Mouse (Mus musculus): ENCODE results near the gene Mid1. TPM values are rescaled to one million over a fixed set of nuclear protein-coding genes. Genes with fewer than 3 reads are reported as not detected.

Mid1 gene
- total and polyA plus RNA-seq, 3 experiments: 0.05 to 0.83 (median 0.12) TPM

GRCm38 (mm10) chrX:169902860-169903259 lies 217.9 kb downstream of the Mid1 start:
- Histone ChIP-seq H3K4me1 (ENCODE audit: insufficient read depth, low read depth, low read length) (no peaks in the 10 kb centered on the region), H3K36me3 (replicated peaks) (no peaks in the 10 kb centered on the region), H3K9me3 (replicated peaks) (no peaks in the 10 kb centered on the region), H3K4me3 (ENCODE audit: low read depth, low read length) (no peak overlapping the region), H3K27me3 (ENCODE audit: insufficient read depth, low read length) (no peaks in the 10 kb centered on the region; the same call in 1 of the 2 replicates)
- no peak for ATAC-seq (ENCODE audit: extremely low read depth, insufficient number of reproducible peaks, low FRiP score, poor library complexity, severe bottlenecking)
- TF ChIP-seq GATA1 (IDR thresholded peaks at IDR 0.05; ENCODE audit: borderline replicate concordance, low read length): no peak
- no peak for TF ChIP-seq CTCF (IDR thresholded peaks at IDR 0.05; ENCODE audit: low read depth, low read length)
- TF ChIP-seq GATA2 (IDR thresholded peaks at IDR 0.05; ENCODE audit: borderline replicate concordance, low read depth, low read length): no peak
- TF ChIP-seq POLR2AphosphoS5 (IDR thresholded peaks at IDR 0.05; ENCODE audit: insufficient replicate concordance, low read depth, low read length): no peak
- no peak for TF ChIP-seq TAL1 (conservative IDR thresholded peaks at IDR 0.05; ENCODE audit: low read depth, low read length)
- no peak for DNase-seq (ENCODE audit: low spot score)

GRCm38 (mm10) chrX:169903656-169904055 lies 218.7 kb downstream of the Mid1 start:
- Histone ChIP-seq H3K36me3 (replicated peaks) (no peaks in the 10 kb centered on the region), H3K4me1 (ENCODE audit: insufficient read depth, low read depth, low read length) (no peaks in the 10 kb centered on the region), H3K27me3 (ENCODE audit: insufficient read depth, low read length) (no peaks in the 10 kb centered on the region; the same call in 1 of the 2 replicates), H3K9me3 (replicated peaks) (no peaks in the 10 kb centered on the region), H3K4me3 (ENCODE audit: low read depth, low read length) (no peak overlapping the region)
- TF ChIP-seq POLR2AphosphoS5 (IDR thresholded peaks at IDR 0.05; ENCODE audit: insufficient replicate concordance, low read depth, low read length): no peak
- no peak for TF ChIP-seq CTCF (IDR thresholded peaks at IDR 0.05; ENCODE audit: low read depth, low read length)
- TF ChIP-seq GATA1 (IDR thresholded peaks at IDR 0.05; ENCODE audit: borderline replicate concordance, low read length): no peak
- no peak for TF ChIP-seq TAL1 (conservative IDR thresholded peaks at IDR 0.05; ENCODE audit: low read depth, low read length)
- no peak for TF ChIP-seq GATA2 (IDR thresholded peaks at IDR 0.05; ENCODE audit: borderline replicate concordance, low read depth, low read length)
- ATAC-seq (ENCODE audit: extremely low read depth, insufficient number of reproducible peaks, low FRiP score, poor library complexity, severe bottlenecking) (no peak), DNase-seq (ENCODE audit: low spot score) (no peak)

- ATAC-seq (ENCODE audit: extremely low read depth, insufficient number of reproducible peaks, low FRiP score, poor library complexity, severe bottlenecking) (no peak), DNase-seq (ENCODE audit: low spot score) (no peak)
- TF ChIP-seq CTCF (IDR thresholded peaks at IDR 0.05; ENCODE audit: low read depth, low read length) (no peak), GATA1 (IDR thresholded peaks at IDR 0.05; ENCODE audit: borderline replicate concordance, low read length) (no peak), POLR2AphosphoS5 (IDR thresholded peaks at IDR 0.05; ENCODE audit: insufficient replicate concordance, low read depth, low read length) (no peak), TAL1 (conservative IDR thresholded peaks at IDR 0.05; ENCODE audit: low read depth, low read length) (no peak), GATA2 (IDR thresholded peaks at IDR 0.05; ENCODE audit: borderline replicate concordance, low read depth, low read length) (no peak)
- Histone ChIP-seq H3K36me3 (replicated peaks) (no peaks in the 10 kb centered on the region), H3K4me1 (ENCODE audit: insufficient read depth, low read depth, low read length) (no peaks in the 10 kb centered on the region), H3K9me3 (replicated peaks) (no peaks in the 10 kb centered on the region), H3K4me3 (ENCODE audit: low read depth, low read length) (no peak overlapping the region), H3K27me3 (ENCODE audit: insufficient read depth, low read length) (no peaks in the 10 kb centered on the region; the same call in 1 of the 2 replicates)
Measured at GRCm38 (mm10) chrX:169906054-169906508, 221.1 kb downstream of the Mid1 start.

- Histone ChIP-seq H3K9me3 (replicated peaks) (no peaks in the 10 kb centered on the region), H3K4me3 (ENCODE audit: low read depth, low read length) (no peak overlapping the region), H3K4me1 (ENCODE audit: insufficient read depth, low read depth, low read length) (no peaks in the 10 kb centered on the region), H3K36me3 (replicated peaks) (no peaks in the 10 kb centered on the region), H3K27me3 (ENCODE audit: insufficient read depth, low read length) (no peaks in the 10 kb centered on the region)
- TF ChIP-seq GATA2 (IDR thresholded peaks at IDR 0.05; ENCODE audit: borderline replicate concordance, low read depth, low read length): no peak
- ATAC-seq (ENCODE audit: extremely low read depth, insufficient number of reproducible peaks, low FRiP score, poor library complexity, severe bottlenecking) (no peak), DNase-seq (ENCODE audit: low spot score) (no peak)
Measured at GRCm38 (mm10) chrX:169909898-169910297, 224.9 kb downstream of the Mid1 start.

GRCm38 (mm10) chrX:169915738-169916137 lies 230.7 kb downstream of the Mid1 start:
- H3K4me3 ChIP-seq (ENCODE audit: low read depth, low read length): no peak overlapping the region
- no peaks in the 10 kb centered on the region for H3K9me3 ChIP-seq (replicated peaks)
- H3K4me1 ChIP-seq (ENCODE audit: insufficient read depth, low read depth, low read length): no peaks in the 10 kb centered on the region
- no peak for TF ChIP-seq TAL1 (conservative IDR thresholded peaks at IDR 0.05; ENCODE audit: low read depth, low read length)
- TF ChIP-seq CTCF (IDR thresholded peaks at IDR 0.05; ENCODE audit: low read depth, low read length): no peak
- TF ChIP-seq GATA2 (IDR thresholded peaks at IDR 0.05; ENCODE audit: borderline replicate concordance, low read depth, low read length): no peak
- no peak for TF ChIP-seq POLR2AphosphoS5 (IDR thresholded peaks at IDR 0.05; ENCODE audit: insufficient replicate concordance, low read depth, low read length)
- TF ChIP-seq GATA1 (IDR thresholded peaks at IDR 0.05; ENCODE audit: borderline replicate concordance, low read length): no peak
- ATAC-seq (ENCODE audit: extremely low read depth, insufficient number of reproducible peaks, low FRiP score, poor library complexity, severe bottlenecking) (no peak), DNase-seq (ENCODE audit: low spot score) (no peak)
- H3K27me3 ChIP-seq (ENCODE audit: insufficient read depth, low read length): no peaks in the 10 kb centered on the region
- no peaks in the 10 kb centered on the region for H3K36me3 ChIP-seq (replicated peaks)

- H3K4me1 ChIP-seq (ENCODE audit: insufficient read depth, low read depth, low read length): no peaks in the 10 kb centered on the region
- H3K4me3 ChIP-seq (ENCODE audit: low read depth, low read length): no peak overlapping the region
- no peak for TF ChIP-seq GATA2 (IDR thresholded peaks at IDR 0.05; ENCODE audit: borderline replicate concordance, low read depth, low read length)
- TF ChIP-seq TAL1 (conservative IDR thresholded peaks at IDR 0.05; ENCODE audit: low read depth, low read length): no peak
- TF ChIP-seq POLR2AphosphoS5 (IDR thresholded peaks at IDR 0.05; ENCODE audit: insufficient replicate concordance, low read depth, low read length): no peak
- TF ChIP-seq CTCF (IDR thresholded peaks at IDR 0.05; ENCODE audit: low read depth, low read length): no peak
- TF ChIP-seq GATA1 (IDR thresholded peaks at IDR 0.05; ENCODE audit: borderline replicate concordance, low read length): no peak
- H3K27me3 ChIP-seq (ENCODE audit: insufficient read depth, low read length): peaks cover 6% of the 10 kb centered on the region; the same call in 1 of the 2 replicates
- no peaks in the 10 kb centered on the region for H3K36me3 ChIP-seq (replicated peaks)
- no peaks in the 10 kb centered on the region for H3K9me3 ChIP-seq (replicated peaks)
- ATAC-seq (ENCODE audit: extremely low read depth, insufficient number of reproducible peaks, low FRiP score, poor library complexity, severe bottlenecking) (no peak), DNase-seq (ENCODE audit: low spot score) (no peak)
Measured at GRCm38 (mm10) chrX:169922541-169922940, 237.5 kb downstream of the Mid1 start.
